Mouse (Mus musculus) cerebellum, postnatal 4 days (tissue): ENCODE data around the gene Tnrc6b.

ENCODE experiments used
- DNase-seq, 2 experiments: peaks; one replicate each; pipeline ENCODE4 v3.0.0; 2022; ENCODE audit warnings: low spot score in 2 of 2, mixed read lengths in 1 of 2

Tnrc6b gene

DNA sequence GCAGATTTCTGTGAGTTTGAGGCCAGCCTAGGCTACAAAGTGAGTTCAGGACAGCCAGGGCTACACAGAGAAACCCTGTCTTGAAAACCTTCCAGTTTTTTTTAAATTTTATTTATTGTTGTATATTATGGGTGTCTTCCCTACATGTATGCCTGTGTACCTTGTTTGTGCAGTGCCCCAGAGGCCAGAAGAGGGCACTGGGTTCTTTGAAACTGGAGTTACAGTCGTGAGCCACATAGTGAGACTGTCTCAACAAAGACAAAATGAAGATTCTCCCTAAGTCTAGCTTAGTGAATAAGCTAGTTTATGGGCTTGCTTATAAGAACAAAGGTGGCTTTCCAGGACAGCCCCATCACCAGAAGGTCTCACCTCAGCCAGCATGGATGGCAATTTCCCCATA is 25.4 kb downstream of the Tnrc6b start:
- DNase-seq: no peak

DNA sequence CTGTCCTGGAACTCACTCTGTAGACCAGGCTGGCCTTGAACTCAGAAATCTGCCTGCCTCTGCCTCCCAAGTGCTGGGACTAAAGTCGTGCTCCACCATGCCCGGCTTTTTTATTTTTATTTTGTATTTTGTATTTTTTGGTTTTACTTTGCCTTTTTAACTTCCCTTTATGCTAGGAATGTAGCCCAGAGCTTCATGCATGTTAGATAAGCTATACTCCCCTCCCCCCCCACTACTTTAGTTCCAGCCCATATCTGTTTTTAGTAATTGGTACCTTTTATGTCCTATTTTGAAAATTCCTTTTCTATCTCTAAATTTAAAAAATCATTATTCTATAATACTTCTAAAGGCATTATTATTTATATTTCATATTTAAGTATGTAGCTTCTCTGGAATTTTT is 27.1 kb downstream of the Tnrc6b start:
- no peak for DNase-seq

DNA sequence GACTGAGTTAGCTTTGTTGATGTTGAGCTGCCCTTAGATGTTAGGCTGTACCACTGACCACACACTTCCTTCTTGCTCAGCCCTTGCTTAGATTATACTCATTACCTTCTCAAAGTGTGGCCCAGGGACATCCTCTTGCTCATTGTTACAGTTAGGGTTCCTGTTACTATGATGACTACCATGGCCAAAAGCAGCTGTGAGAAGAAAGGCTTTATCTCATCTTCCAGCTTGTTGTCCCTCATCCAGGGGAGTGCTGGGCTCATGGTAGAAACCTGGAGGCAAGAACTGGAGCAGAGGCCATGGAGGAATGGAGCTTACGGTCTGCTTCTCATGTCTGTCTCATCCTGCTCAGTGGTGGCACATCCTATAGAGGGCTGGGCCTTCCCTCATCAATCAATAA is 28.9 kb downstream of the Tnrc6b start:
- no peak for DNase-seq

DNA sequence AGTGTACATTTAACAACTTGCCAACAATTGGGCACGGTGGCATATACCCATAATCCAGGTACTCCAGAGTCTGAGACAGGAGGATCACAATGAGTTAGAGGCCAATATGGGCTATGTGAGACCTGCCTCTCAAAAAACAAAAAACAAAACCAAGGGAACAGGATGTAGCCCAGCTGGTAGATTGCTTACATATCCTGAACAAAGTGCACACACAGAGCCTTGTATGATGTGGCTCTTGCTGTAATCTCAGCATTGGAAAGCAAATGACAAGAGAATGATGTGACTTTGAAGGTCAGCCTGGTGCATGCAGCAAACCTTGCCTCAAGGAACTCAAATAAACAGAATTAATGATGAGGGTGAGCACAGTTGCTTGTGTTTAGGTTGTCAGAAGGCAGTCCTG is 30.7 kb downstream of the Tnrc6b start:
- DNase-seq: no peak

DNA sequence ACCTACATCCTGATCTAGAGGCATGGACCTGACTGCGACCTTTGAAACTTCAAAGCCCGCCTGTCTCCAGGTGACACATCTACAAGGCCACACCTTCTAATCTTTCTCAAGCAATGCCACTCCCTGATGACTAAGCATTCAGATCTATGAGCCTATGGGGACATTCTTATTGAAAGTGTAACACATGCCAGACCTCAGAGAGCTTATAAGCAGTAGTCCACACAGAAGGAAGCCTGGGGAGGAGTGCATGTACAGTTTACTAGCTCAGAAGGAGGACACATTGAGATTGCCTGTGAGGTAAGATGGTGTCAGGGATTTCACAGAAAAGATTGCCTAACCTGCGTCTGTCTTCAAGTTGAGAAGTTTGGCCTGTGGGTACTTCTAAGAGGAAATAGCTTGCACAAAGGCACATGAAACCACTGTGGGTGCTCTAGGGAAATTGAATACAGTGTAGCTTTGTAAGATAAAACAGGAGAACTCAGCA is 31.9 kb downstream of the Tnrc6b start:
- DNase-seq: no peak

DNA sequence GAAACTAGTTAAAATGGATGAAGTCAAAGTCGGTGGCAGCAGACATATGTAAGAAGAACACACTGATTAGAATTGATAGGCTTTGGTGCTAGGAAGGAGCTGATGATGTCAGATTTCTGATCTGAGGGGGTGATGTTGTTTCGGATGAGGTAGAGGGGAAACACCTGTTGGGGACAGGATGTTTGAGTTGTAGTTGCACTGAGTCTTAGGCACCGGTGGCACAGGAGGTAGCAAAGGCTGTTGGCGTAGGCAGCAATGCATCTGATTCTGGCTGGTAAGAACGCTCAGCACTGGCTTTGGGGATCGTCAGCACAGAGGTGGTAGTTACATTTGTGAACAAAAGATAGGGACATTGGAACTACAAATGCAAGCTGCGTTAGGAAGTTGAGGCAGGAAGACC is 32.5 kb downstream of the Tnrc6b start:
- DNase-seq: no peak

DNA sequence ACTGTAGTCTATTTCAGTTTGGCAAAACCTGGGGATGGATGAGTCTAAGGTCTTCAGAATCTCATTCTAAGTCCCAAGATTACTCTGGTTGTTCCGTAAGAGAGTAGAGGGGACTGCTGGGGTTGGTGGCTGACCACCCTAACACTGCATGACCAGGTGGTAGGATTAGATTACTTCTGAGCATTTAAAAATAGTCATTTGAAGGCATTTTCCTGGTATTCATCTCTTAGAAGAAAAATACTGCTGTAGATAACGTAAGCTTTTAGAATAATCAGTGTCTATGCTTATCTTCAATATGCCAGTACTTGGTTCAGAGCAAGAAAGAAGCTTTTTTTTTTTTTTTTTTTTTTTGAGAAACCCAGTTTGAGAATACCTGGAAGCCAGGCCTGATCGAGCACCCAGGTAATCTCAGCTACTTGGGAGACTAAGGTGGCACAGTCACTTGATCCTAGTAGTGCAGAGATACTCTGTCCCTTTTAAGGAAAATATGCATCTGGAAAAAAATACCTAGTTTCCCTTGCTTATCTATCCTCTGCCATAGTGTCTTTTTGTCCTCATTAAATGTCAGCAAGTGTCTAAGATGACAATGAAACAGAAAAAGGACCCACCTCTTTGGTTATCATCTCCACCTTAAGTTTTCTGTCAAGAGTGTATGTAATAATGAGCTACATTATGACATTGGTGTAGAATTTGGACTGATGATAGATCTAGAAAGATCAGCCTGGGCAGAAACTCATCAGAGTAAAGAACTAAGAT is 33.7 kb downstream of the Tnrc6b start:
- no peak for DNase-seq

DNA sequence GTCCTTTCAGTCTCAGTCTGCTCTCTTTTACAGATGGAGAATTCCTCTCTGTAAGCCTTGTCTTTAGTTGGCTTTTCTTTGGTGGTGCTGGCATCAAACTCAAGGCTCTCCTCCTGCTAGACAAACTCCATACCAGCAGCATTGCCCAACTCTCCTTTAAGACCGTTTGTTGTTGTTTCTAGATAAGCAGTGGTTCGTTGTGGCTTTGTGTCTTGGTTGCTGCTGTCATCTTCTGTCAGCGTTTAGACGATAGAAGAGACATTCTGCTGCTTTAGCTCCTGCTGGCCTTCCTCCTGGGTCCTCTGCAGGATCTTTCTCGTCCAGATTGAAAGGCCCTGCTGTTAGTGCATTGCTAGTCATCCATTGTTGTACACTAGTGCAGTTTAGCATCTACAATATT is 37.9 kb downstream of the Tnrc6b start:
- no peak for DNase-seq

DNA sequence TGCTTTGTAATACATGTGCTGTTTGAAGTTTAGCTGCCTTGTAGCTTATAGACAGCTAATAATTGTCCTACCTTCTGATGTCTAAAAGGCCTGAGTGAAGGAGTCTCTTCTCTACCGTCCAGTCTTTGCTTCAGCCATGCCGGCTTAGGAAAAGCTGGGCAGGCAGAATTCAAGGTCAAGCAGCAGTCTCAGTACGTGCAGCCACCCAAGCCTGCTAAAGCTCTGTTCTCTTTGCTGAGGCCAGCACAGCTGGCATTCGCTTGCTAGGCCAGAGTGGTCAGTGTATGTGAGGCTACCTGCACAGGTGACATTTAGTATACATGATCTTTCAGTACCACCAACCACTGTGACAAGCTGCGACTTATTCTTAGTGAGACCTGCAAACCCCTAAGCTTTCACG is 42.2 kb downstream of the Tnrc6b start:
- DNase-seq: no peak

DNA sequence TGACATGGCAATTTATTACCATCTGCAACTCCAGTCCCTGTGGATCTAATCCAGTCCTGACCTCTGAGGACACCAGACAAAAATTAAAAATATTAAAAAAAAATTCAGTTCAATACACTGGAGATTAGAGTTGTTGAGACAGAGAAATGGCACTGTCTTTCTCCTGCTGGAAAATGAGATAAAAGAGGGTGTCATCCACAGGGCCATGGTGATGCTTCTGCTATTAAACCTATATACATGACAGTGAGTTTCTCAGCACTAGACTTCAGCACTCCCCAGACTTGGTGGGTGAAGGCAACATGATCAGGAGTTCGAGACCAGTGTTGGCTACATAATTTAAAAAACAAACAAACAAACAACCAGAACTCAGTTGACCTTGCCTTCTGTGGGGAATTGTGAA is 43.0 kb downstream of the Tnrc6b start:
- DNase-seq: no peak

DNA sequence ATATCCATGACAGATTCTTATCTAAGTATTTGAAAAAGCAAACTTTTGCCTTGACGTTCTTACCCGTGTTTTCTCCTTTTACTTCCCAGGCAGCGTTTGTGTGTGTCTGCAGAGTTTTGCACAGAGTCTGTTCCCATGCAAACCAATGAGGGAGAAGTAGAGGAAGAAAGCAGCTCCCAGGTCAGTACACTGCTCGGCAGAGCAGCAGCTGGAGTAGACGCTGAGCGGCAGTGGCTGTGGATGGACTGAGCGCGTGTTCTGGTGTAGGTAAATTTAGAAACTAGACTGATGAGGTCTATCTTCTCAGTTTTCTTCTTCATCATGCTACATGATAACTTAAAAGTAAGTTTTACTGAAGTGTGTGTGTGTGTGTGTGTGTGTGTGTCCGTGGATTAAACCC is 48.3 kb downstream of the Tnrc6b start:
- DNase-seq: no peak

DNA sequence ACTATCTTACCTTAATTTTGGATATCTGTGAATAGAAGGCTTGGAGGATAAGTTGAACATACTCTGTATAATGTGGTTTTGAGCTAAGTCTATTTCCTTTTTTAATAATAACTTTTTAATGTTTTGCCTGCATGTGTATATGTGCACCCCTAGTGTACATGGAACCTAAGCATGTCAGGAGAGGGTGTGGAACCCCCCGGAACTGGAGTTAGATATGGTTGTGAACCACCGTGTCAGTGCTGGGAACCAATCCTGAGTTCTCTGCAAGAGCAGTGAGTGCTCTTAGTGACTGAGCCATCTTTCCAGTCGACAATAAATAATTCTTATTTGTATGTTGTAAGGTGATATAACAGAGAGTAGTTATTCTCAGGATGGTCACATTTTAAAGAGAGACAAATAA is 49.4 kb downstream of the Tnrc6b start:
- DNase-seq: no peak

DNA sequence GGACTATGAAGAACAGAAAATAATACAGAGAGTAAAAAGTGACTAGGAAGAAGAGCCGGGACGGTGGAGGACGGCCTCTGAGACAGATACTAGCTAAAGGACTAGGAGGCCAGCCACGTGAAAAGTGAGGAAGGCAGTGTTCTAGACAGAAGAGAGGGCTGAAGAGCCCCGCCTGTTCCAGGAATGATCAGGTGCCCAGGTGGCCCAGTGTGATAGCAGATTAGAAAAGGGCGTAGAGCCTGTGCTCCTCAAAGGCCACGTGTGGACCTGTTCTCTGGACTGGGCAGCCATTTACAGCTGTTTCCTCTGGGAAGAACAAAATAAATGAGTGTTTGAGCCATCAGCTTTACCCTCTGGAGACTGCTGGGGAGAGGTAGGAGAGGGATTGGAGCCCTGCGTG is 49.8 kb downstream of the Tnrc6b start:
- no peak for DNase-seq

DNA sequence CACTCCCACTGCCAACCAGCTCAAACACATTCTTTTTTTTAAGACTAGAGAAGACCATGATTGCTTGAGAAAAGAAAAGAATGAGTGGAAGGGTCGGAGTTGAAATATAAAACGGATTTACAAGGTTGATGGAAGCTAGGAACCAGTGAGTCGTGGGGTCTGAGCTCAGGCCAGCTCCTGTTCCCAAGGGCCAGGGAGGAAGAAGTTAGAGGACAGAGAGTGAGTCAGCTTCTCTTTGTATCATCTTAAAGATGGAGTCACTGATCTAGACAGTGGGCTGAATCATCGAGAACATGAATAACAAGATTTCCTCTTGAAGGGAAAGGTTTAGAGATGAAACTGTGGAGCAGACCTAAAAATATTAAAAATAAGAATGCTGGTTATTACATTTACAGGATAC is 51.5 kb downstream of the Tnrc6b start:
- DNase-seq: no peak

DNA sequence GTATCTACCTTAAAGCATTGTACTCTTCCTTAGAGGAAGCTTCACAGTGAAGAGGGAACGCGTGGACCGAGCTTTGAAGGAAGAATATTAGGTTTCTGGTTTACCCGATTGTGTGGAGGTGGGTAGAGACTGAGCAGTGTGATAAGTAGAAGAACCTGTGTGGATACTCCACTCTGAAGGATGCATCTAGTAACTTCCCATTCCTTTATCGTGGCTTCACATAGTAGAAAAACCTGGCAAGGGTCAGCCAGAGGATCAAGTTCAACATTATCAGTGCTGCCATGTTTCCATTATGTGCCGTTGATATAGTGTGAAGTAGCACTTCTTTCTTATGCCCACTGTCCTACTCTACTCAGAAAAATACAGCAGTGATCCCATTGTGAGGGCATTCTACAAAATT is 53.6 kb downstream of the Tnrc6b start:
- DNase-seq: no peak

DNA sequence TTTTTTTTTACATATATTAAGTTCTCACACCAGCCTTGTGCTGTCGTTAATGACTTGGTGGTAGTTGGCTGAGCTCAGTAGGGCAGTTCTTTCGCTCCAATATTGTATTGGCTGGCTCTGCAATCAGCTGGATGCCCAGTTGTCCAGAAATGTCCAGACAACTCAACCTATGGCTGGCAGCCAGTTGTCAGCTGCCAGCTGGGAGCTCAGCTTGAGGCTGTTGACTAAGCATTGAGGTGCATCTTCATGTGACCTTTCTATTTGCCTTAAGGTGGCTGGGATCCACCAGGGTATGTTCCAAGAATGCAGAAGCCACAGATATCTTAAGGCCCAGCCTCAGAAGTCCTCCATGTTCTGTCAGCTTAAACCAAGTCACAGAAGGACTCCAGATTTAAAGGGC is 54.3 kb downstream of the Tnrc6b start:
- no peak for DNase-seq

DNA sequence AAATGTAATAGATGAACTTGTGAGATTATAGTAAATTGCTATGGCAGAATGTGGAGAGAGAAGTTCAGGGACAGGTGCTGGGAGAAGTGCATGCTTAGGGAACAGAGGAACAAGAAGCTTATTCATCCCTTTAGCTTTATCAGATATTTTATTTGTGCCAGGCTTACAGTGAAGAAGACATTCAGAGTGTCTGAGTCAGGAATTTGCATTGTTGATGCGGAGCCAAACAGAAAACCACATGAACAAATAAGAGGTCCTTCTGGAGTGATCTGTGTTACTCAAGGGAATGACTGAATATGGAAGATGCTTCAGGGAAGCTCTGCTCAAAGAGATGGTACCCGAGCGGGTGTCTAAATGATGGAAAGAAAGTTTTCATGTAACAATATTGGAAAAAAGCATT is 57.1 kb downstream of the Tnrc6b start:
- DNase-seq: no peak

DNA sequence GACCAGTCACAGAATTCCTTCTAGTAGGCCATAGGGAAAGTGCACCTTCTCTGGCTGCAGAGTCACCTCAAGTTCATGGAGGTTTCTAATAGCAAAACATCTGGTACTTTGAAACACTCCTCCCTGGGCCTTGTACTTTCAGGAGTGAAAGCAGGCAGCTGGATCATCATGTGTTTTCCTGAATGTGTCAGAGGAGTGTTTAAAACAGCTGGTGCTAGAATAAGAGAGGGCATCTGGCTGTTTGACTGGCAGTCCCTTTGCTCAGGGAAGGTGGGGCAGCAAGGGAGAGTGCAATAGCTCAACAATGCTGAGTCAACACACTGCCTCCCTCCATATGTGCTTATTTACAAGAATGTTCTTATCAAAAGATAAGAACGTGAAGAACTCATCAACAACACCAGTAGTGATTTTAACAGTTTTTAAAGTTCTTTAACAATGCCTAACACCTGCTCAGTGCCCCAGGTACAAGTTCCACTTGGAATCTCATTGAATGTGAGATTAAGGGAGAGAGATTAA is 60.9 kb downstream of the Tnrc6b start:
- DNase-seq: no peak

DNA sequence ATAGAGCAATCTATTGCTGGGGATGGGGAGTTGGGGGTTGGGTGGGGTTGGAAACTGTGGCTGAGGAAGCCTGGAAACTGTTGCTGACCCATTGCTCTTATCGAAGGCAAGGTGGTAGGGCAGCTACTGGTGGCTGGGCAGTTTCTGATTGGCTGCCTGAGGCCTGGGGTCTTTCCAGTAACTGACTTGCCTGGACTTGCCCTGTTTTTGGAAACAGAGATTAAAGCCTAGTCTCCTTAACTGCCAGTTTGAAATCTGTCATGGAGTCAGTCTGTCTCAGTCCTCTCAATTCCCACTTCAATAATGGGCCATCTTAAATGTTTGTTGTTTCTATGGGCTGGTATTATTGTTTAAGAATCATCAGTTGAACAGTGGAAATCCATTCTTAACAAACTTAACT is 63.6 kb downstream of the Tnrc6b start:
- DNase-seq: no peak

DNA sequence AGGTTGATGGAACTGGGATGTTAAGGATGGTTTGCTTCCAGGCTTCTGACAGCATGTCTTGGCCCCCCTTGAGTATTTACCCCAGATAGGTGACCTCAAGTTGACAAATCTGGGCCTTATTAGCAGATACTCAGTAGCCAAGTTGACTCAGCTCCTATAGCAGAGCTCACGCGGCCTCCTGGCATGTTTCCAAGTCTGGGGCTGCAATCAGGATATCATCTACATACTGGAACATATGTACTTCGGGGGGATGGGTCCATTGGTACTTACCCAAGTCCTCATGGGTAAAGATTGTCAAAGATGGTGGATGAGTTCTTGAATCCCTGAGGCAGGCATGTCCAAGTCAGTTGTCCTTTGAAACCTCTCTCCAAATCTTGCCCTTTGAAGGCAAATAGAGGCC is 67.9 kb downstream of the Tnrc6b start:
- DNase-seq: no peak

DNA sequence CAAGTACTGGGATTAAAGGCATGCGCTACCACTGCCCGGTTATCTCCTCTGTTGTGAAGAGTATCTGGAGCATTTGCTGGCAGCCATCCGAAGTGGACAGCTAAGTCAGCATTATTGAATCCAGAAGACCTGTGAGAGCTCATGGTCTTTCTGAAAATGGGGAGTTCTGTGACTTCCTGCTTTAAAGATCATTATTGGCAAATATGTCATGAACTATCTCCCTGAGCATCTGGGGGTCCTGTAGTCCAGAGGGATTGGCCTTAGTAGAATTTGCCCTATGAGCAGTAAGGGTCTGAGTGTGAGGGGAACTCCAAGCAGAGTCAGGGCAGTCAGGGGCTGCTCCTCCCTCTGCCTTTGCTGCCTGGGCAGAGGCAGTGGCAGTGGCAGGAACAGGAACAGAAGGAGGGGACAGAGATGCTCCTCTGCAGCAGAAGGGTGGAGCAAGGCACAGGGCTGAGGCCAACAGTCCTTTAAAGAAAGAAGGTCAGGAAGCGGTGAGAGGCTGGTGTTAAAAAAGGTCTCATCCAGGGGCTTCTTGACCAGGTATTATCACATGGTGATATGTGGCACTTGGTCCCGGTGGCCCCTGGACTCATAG is 69.1 kb downstream of the Tnrc6b start:
- no peak for DNase-seq

DNA sequence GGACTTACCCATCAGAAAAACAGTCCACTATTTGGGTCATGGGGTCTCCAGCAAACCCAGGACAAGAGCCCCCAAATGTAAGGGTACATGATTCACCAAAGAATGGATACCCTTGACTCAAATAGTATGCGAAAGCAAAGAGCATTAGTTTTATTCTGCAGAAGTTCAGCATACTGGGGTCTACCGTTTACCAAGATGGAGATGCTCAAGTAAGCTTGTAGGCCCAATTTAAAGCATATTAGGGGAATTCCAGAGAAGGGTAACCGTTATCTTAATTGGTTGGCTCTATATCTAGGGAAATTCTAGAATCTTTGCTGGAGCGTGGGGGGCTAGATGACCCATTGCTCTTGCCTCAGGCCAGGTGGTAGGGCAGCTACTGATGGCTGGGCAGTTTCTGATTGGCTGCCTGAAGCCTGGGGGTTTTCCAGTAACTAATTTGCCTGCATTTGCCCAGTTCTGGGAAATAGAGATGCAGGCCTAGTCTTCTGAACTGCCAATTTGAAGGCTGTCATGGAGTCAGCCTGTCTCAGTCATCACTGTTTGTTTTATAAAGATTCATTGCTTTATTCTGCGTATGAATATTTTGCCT is 70.2 kb downstream of the Tnrc6b start:
- no peak for DNase-seq

DNA sequence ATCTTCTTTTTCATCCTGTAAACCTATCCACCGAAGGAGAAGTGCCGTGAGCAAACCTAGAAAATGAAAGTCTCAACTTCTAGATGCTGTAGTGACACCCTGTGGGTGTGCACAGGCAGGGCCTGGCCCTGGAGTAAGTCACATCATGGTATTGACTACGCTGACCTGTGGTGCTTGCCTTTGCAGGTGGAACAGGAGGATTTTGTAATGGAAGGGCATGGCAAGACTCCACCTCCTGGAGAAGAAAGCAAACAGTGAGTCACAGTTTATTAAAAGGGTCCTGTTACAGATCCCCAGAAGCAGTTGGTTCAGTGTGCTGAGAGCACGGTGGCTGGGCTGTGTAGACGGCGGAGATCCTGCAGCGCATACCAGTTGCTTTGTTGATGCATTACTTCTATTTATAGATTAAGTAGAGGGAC is 73.4 kb downstream of the Tnrc6b start:
- DNase-seq: no peak
